Mouse (Mus musculus) spleen, adult 18-20 months (tissue): ENCODE measurements around the gene Cldn7.

Experiments
- DNase-seq, 2 experiments: peaks; one replicate each; pipeline ENCODE4 v3.0.0; 2022; ENCODE audit warnings: mixed read lengths in 2 of 2

Gene Cldn7

GRCm38 (mm10) chr11:69960616-69961015, 4.0 kb upstream of the Cldn7 start:
- DNase-seq: no peak

DNA sequence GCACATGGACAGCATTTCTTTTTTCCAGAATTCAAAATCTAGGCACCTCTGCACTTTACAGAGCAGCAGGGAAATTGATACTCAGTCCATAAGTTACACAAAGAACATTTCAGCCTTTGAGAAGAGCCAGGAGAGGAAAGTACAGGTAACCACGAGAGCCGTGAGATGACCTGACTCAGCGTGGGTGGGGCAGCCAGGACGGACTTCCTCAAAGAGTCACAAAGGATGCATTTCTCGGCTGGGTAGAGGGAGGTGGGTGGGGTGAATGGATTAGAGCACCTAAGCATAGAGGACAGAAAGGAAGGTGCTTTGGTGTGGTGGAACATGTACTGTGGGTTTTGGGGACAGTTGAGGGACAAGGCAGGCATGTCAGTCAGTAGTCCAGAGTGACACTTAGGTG, 2.7 kb upstream of the Cldn7 start:
- no peak for DNase-seq

- no peak for DNase-seq
Measured at GRCm38 (mm10) chr11:69965271-69966005, 859 bp downstream of the Cldn7 start.

- DNase-seq: peak in 1 of 2 experiments; percentile 28
Measured at GRCm38 (mm10) chr11:69966006-69966859, 1.7 kb downstream of the Cldn7 start.

DNA sequence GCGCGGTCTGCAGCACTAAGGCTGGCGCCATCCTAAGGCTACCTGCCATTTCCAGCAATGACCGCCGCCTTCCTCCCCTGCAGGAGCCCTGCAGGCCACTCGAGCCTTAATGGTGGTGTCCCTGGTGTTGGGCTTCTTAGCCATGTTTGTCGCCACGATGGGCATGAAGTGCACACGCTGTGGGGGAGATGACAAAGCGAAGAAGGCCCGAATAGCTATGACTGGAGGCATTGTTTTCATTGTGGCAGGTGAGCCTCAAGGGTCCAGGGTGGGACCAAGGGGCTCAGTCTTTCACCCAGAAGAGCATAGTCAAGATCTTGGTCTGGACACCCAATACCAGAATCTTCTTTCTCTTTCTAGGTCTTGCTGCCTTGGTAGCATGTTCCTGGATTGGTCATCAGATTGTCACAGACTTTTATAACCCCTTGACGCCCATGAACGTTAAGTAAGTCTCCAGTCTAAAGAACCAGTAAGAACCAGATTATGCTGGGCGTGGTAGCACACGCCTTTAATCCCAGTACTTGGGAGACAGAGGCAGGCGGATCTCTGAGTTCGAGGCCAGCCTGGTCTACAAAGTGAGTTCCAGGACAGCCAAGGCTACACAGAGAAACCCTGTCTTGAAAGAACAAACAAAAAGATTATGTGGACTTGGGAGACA, 2.4 kb downstream of the Cldn7 start:
- no peak for DNase-seq

- DNase-seq: no peak
Measured at GRCm38 (mm10) chr11:69968793-69969192, 4.2 kb downstream of the Cldn7 start.

- no peak for DNase-seq
Measured at GRCm38 (mm10) chr11:69970222-69970621, 5.6 kb downstream of the Cldn7 start.

- no peak for DNase-seq
Measured at GRCm38 (mm10) chr11:69970775-69971174, 6.2 kb downstream of the Cldn7 start.

- DNase-seq: no peak
Measured at GRCm38 (mm10) chr11:69974907-69975306, 10.3 kb downstream of the Cldn7 start.

- no peak for DNase-seq
Measured at GRCm38 (mm10) chr11:69976271-69976670, 11.7 kb downstream of the Cldn7 start.

DNA sequence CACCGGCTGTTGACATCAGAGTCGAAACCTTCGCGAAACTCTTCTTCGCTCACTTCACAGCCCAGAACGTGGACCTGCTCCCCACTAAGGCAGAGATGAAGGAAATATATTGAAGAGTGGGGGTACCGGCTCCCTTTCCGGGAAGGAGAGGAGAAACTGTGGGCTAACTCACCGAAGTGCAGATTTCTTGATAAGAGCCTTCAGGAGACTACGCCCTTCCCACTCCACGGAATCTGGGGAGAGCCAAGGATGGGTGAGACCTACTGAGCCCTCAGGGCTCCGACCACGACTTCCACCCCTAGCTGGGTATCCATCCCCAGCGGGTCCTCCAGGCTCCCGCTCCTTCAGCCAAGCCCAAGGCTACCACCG, 15.2 kb downstream of the Cldn7 start:
- no peak for DNase-seq

DNA sequence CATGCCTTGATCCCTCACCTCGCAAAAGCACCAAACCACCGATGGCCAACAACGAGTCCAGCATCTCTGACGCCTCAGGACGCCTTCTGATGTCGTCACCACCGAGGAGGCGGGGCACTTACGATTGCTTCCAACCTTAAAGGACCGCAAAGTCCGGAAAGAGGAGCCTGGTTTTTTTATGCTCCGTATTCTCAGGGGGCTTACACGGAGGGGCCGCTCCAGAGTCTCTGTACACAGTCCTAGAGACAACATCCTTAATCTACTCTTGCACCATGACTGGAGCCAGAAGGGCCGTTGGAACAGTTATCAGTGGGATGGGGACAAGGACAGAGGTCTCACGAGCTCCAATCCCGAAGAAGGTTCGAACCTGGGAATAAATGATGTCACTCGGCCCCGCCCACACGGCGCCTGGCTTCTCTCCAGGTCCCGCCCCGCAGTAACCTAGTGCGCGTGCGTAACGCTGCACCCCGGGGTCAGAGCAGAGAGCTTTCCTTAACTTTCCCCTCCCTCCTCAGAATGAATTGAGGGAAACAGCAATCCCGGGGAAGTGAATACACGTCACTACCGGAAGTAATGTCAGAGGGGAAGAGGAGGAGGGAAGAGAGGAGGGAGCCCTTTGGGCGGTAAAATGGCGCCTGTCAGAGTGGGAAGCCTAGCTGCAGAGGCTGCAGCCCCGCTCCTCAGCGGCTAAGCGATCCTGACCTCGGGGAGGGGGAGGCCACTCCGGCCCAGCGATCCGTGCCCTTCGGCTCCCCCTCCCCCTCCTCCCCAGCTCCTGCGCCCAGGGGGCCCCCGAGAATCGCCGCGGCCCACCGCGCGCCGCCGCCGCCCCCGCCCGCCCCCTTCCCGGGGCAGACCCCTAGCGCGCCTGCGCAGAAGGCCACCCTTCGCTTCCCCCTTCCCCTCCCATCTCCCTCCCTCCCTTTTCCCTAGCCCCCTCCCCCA, 15.9 kb downstream of the Cldn7 start:
- DNase-seq: peak; percentile 84 to 90

- peak in 1 of 2 experiments; percentile 39 for DNase-seq
Measured at GRCm38 (mm10) chr11:69981141-69981762, 16.7 kb downstream of the Cldn7 start, which contains the start of gene Ctdnep1. Ctdnep1 (plus strand) TSS chr11:69981156.

DNA sequence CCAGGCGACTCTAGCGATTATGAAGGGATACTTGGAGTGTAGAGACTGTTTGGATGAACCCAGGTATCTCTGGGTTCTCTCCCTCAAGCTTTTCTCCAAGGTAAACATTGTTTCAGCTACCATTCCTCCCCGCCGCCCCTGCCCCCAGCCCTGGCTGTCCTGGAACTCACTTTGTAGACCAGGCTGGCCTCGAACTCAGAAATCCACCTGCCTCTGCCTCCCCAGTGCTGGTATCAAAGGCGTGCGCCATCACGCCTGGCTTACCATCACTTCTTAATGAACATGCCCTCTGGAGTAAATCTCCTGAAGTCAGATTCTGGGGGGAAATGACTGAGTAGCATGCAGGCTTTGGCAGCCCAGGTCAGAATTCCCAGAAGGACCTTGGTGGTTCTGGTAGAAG, 17.6 kb downstream of the Cldn7 start, which contains the start of gene Elp5:
Elp5 (minus strand) TSS at position 293 of the 400 bp plus-strand sequence.
- DNase-seq: no peak

GRCm38 (mm10) chr11:69982877-69983276, 18.3 kb downstream of the Cldn7 start:
- DNase-seq: no peak

- DNase-seq: no peak
Measured at GRCm38 (mm10) chr11:69983377-69983776, 18.8 kb downstream of the Cldn7 start.

- no peak for DNase-seq
Measured at GRCm38 (mm10) chr11:69984431-69984830, 19.9 kb downstream of the Cldn7 start.

GRCm38 (mm10) chr11:69989949-69990348, 25.4 kb downstream of the Cldn7 start:
- no peak for DNase-seq

GRCm38 (mm10) chr11:69990850-69991691, 26.5 kb downstream of the Cldn7 start, which contains the start of gene Gabarap:
Gabarap (plus strand) TSS chr11:69991143.
- peak; percentile 91 to 93 for DNase-seq

- DNase-seq: no peak
Measured at GRCm38 (mm10) chr11:69991711-69992110, 27.1 kb downstream of the Cldn7 start.

DNA sequence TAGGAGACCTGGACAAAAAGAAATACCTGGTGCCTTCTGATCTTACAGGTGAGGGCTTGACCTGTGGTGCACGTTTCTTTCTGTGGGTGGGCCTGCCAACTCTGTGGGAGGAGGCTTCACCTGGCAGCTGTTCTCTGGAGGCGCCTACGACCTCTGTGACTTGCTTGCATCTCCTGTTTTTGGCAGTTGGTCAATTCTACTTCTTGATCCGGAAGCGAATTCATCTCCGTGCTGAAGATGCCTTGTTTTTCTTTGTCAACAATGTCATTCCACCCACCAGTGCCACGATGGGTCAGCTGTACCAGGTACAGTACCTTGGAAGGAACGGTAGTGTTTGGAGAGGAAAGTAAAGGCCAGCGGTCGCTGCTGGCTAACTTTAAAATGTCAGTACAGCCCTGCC, 27.8 kb downstream of the Cldn7 start:
- no peak for DNase-seq
